7 mouse cellular contexts compared by ENCODE assay signal in genomic region chr4:86674739-86675138, GRCm38 (mm10). TPM values are rescaled to one million over a fixed set of nuclear protein-coding genes. Genes with fewer than 3 reads are reported as not detected.
DNase-seq lines count a peak whose midpoint lies in the region; ATAC-seq and TF ChIP-seq lines count a peak whose summit lies in the region.
"Not testable (repeated sequence)": the region's sequence is repeated elsewhere in the genome, so short reads cannot be mapped to it uniquely, and the experiment has no call there.

No protein-coding gene starts in this region.

- TF ChIP-seq CTCF in liver, embryonic 14.5 days (IDR thresholded peaks at IDR 0.05; ENCODE audit: low read depth), result peak; percentile 18

- not testable (repeated sequence) for H3K9ac ChIP-seq in intestine, embryonic 16.5 days (ENCODE audit: low read depth, low read length); liver, embryonic 14.5 days (replicated peaks)

- TF ChIP-seq EP300 in liver, embryonic 14.5 days (IDR thresholded peaks at IDR 0.05; ENCODE audit: low read depth), result peak; percentile 60; the same call in 1 of the 2 replicates

- not testable (repeated sequence) for H3K4me3 ChIP-seq in intestine, embryonic 16.5 days (ENCODE audit: low read length); liver, embryonic 14.5 days (ENCODE audit: insufficient read depth in 1 of 2, low read depth in 2 of 2, low read length in 2 of 2)

- H3K4me2 ChIP-seq in intestine, embryonic 16.5 days (ENCODE audit: low read depth, low read length); liver, embryonic 14.5 days (ENCODE audit: low read depth): not testable (repeated sequence)

- H3K27me3 ChIP-seq in intestine, embryonic 16.5 days (replicated peaks; ENCODE audit: control insufficient read depth, insufficient read depth, low read length); liver, embryonic 14.5 days (ENCODE audit: control insufficient read depth, insufficient read depth, low read length): not testable (repeated sequence)

- DNase-seq in MEL-GATA-1-ER (ENCODE audit: extremely low read depth, low read depth), result peak; percentile 44
- DNase-seq in cerebellum, adult 18-20 months, result peak; percentile 40 to 50
- peak; percentile 66 to 70 for DNase-seq in cerebellum, postnatal 25 days
- DNase-seq in liver, embryonic 14.5 days (ENCODE audit: low read depth in 3 of 3, low spot score in 3 of 3), result peak in 2 of 3 experiments; percentile 47 to 51

- not testable (repeated sequence) for H3K36me3 ChIP-seq in intestine, embryonic 16.5 days (ENCODE audit: control insufficient read depth, insufficient read depth, low read length); liver, embryonic 14.5 days (replicated peaks; ENCODE audit: control insufficient read depth, insufficient read depth, low read depth)

- peaks cover 13% of the 10 kb centered on the region for H3K4me1 ChIP-seq in intestine, embryonic 16.5 days (ENCODE audit: control insufficient read depth, insufficient read depth, low read length)
- H3K4me1 ChIP-seq in liver, embryonic 14.5 days (replicated peaks; ENCODE audit: control insufficient read depth in 2 of 2, insufficient read depth in 2 of 2, low read length in 1 of 2), result peaks cover 52 to 53% of the 10 kb centered on the region in 2 experiments

- H3K27ac ChIP-seq in intestine, embryonic 16.5 days (ENCODE audit: low read length), result not testable (repeated sequence)
- H3K27ac ChIP-seq in liver, embryonic 14.5 days, result peak overlapping the region; percentile 96

- H3K9me3 ChIP-seq in intestine, embryonic 16.5 days (ENCODE audit: control insufficient read depth, low read length); liver, embryonic 14.5 days (ENCODE audit: control insufficient read depth, low read length): not testable (repeated sequence)

- peak; percentile 64 for ATAC-seq in erythroblast, adult 5-6 weeks (replicated peaks; ENCODE audit: low FRiP score, poor library complexity, severe bottlenecking)
- ATAC-seq in intestine, embryonic 16.5 days, result peak; percentile 41
- ATAC-seq in liver, embryonic 14.5 days (ENCODE audit: insufficient read depth), result peak; percentile 95
- ATAC-seq in megakaryocyte-erythroid progenitor cell, adult 5-6 weeks (replicated peaks; ENCODE audit: low FRiP score, low TSS enrichment, poor library complexity, severe bottlenecking), result peak; percentile 97

RNA-seq across cellular contexts. Expression of gene Plin2, which starts 4.9 kb away (rescaled TPM):
- total RNA-seq in erythroblast, adult 5-6 weeks (2015; ENCODE audit: low replicate concordance), result 11.3 and 33.9 TPM in 2 replicates
- 23.7 and 39.7 TPM in 2 replicates for total RNA-seq in erythroblast, adult 5-6 weeks (2017; ENCODE audit: low replicate concordance)
- 248 and 316 TPM in 2 replicates for polyA plus RNA-seq in intestine, embryonic 16.5 days (2015; fragmentation: Nextera tagmentation; extraction: Ambion mirVana)
- 89.7 and 108 TPM in 2 replicates for polyA plus RNA-seq in liver, embryonic 14.5 days (2012; rRNA removed)
- polyA plus RNA-seq in liver, embryonic 14.5 days (2014; fragmentation: Nextera tagmentation; extraction: Ambion mirVana), result 159 and 166 TPM in 2 replicates
- 60.3 and 71.1 TPM in 2 replicates for total RNA-seq in megakaryocyte-erythroid progenitor cell, adult 5-6 weeks (2014; fragmentation: Nextera tagmentation)
- 80.0 and 80.6 TPM in 2 replicates for total RNA-seq in megakaryocyte-erythroid progenitor cell, adult 5-6 weeks (2017)

Comparison
In these comparisons a context has a peak if more than half of its experiments do, and no peak if none do; other contexts are left out.
1. ATAC-seq: peak in every context shown above with its lines; median percentile 97 in megakaryocyte-erythroid progenitor cell, adult 5-6 weeks; 95 in liver, embryonic 14.5 days; 64 in erythroblast, adult 5-6 weeks; 41 in intestine, embryonic 16.5 days.